Mouse (Mus musculus) cerebellum, adult 9-11 months (tissue): ENCODE measurements around the gene Coa7.

Experiments used
- DNase-seq: peaks from one replicate; pipeline ENCODE4 v3.0.0; 2022

Coa7 gene

GRCm38 (mm10) chr4:108387106-108387505, 59.2 kb downstream of the Coa7 start:
- no peak for DNase-seq

GRCm38 (mm10) chr4:108387681-108388253, 59.8 kb downstream of the Coa7 start:
- DNase-seq, result peak; percentile 58

- no peak for DNase-seq
These were observed 60.8 kb downstream of the Coa7 start for GRCm38 (mm10) chr4:108388741-108389140.

- DNase-seq, result no peak
These were observed 63.2 kb downstream of the Coa7 start for GRCm38 (mm10) chr4:108391124-108391523.
